Mouse (Mus musculus): Measurements from ENCODE around the gene Rrn3. TPM values are rescaled to one million over a fixed set of nuclear protein-coding genes. Genes with fewer than 3 reads are reported as not detected.
"Not testable (repeated sequence)": the region's sequence is repeated elsewhere in the genome, so short reads cannot be mapped to it uniquely, and the experiment has no call there.

Gene Rrn3
- 32.2 and 49.1 TPM in 2 replicates for polyA plus RNA-seq (2012; rRNA removed)

GRCm38 (mm10) chr16:13780353-13781036 is at the start of gene Rrn3:
Rrn3 (plus strand) TSS chr16:13780708.
- peak; percentile 97 for DNase-seq (ENCODE audit: low read depth)
- TF ChIP-seq POLR2A (IDR thresholded peaks at IDR 0.05; ENCODE audit: borderline replicate concordance, extremely low read depth, insufficient read depth, insufficient read length, poor library complexity, severe bottlenecking) (peak; percentile 90), CTCF (IDR thresholded peaks at IDR 0.05; ENCODE audit: borderline replicate concordance, extremely low read depth, insufficient read depth, insufficient read length) (no peak)

- no peak for TF ChIP-seq CTCF (IDR thresholded peaks at IDR 0.05; ENCODE audit: borderline replicate concordance, extremely low read depth, insufficient read depth, insufficient read length)
- no peak for TF ChIP-seq POLR2A (IDR thresholded peaks at IDR 0.05; ENCODE audit: borderline replicate concordance, extremely low read depth, insufficient read depth, insufficient read length, poor library complexity, severe bottlenecking)
- no peak for DNase-seq (ENCODE audit: low read depth)
These were observed 47.7 kb upstream of the Rrn3 start for GRCm38 (mm10) chr16:13732786-13733185.

GRCm38 (mm10) chr16:13733518-13734137 is 46.9 kb upstream of the Rrn3 start:
- peak; percentile 80 for DNase-seq (ENCODE audit: low read depth)
- TF ChIP-seq POLR2A (IDR thresholded peaks at IDR 0.05; ENCODE audit: borderline replicate concordance, extremely low read depth, insufficient read depth, insufficient read length, poor library complexity, severe bottlenecking) = no peak
- TF ChIP-seq CTCF (IDR thresholded peaks at IDR 0.05; ENCODE audit: borderline replicate concordance, extremely low read depth, insufficient read depth, insufficient read length) = peak; percentile 91

- no peak for DNase-seq (ENCODE audit: low read depth)
These were observed 44.5 kb upstream of the Rrn3 start for GRCm38 (mm10) chr16:13735977-13736376.

GRCm38 (mm10) chr16:13739044-13739443 is 41.5 kb upstream of the Rrn3 start:
- DNase-seq (ENCODE audit: low read depth) = not testable (repeated sequence)

More at GRCm38 (mm10) chr16:13735977-13736376, 44.5 kb upstream of the Rrn3 start:
- TF ChIP-seq POLR2A (IDR thresholded peaks at IDR 0.05; ENCODE audit: borderline replicate concordance, extremely low read depth, insufficient read depth, insufficient read length, poor library complexity, severe bottlenecking) = no peak
- TF ChIP-seq CTCF (IDR thresholded peaks at IDR 0.05; ENCODE audit: borderline replicate concordance, extremely low read depth, insufficient read depth, insufficient read length) = no peak

- no peak for TF ChIP-seq POLR2A (IDR thresholded peaks at IDR 0.05; ENCODE audit: borderline replicate concordance, extremely low read depth, insufficient read depth, insufficient read length, poor library complexity, severe bottlenecking)
- no peak for DNase-seq (ENCODE audit: low read depth)
These were observed 39.7 kb upstream of the Rrn3 start for GRCm38 (mm10) chr16:13740844-13741243.

- TF ChIP-seq CTCF (IDR thresholded peaks at IDR 0.05; ENCODE audit: borderline replicate concordance, extremely low read depth, insufficient read depth, insufficient read length) = no peak
- no peak for TF ChIP-seq POLR2A (IDR thresholded peaks at IDR 0.05; ENCODE audit: borderline replicate concordance, extremely low read depth, insufficient read depth, insufficient read length, poor library complexity, severe bottlenecking)
These were observed 32.8 kb upstream of the Rrn3 start for GRCm38 (mm10) chr16:13747708-13748107.

GRCm38 (mm10) chr16:13748124-13748523 is 32.4 kb upstream of the Rrn3 start:
- TF ChIP-seq POLR2A (IDR thresholded peaks at IDR 0.05; ENCODE audit: borderline replicate concordance, extremely low read depth, insufficient read depth, insufficient read length, poor library complexity, severe bottlenecking) (no peak), CTCF (IDR thresholded peaks at IDR 0.05; ENCODE audit: borderline replicate concordance, extremely low read depth, insufficient read depth, insufficient read length) (no peak)
- no peak for DNase-seq (ENCODE audit: low read depth)

More at GRCm38 (mm10) chr16:13747708-13748107, 32.8 kb upstream of the Rrn3 start:
- no peak for DNase-seq (ENCODE audit: low read depth)

- not testable (repeated sequence) for DNase-seq (ENCODE audit: low read depth)
These were observed 31.7 kb upstream of the Rrn3 start for GRCm38 (mm10) chr16:13748813-13749212.

GRCm38 (mm10) chr16:13749306-13749705 is 31.2 kb upstream of the Rrn3 start:
- TF ChIP-seq CTCF (IDR thresholded peaks at IDR 0.05; ENCODE audit: borderline replicate concordance, extremely low read depth, insufficient read depth, insufficient read length) (no peak), POLR2A (IDR thresholded peaks at IDR 0.05; ENCODE audit: borderline replicate concordance, extremely low read depth, insufficient read depth, insufficient read length, poor library complexity, severe bottlenecking) (no peak)
- DNase-seq (ENCODE audit: low read depth) = no peak

GRCm38 (mm10) chr16:13749981-13750380 is 30.5 kb upstream of the Rrn3 start:
- TF ChIP-seq CTCF (IDR thresholded peaks at IDR 0.05; ENCODE audit: borderline replicate concordance, extremely low read depth, insufficient read depth, insufficient read length) = no peak
- no peak for TF ChIP-seq POLR2A (IDR thresholded peaks at IDR 0.05; ENCODE audit: borderline replicate concordance, extremely low read depth, insufficient read depth, insufficient read length, poor library complexity, severe bottlenecking)

GRCm38 (mm10) chr16:13750626-13751025 is 29.9 kb upstream of the Rrn3 start:
- TF ChIP-seq POLR2A (IDR thresholded peaks at IDR 0.05; ENCODE audit: borderline replicate concordance, extremely low read depth, insufficient read depth, insufficient read length, poor library complexity, severe bottlenecking) = no peak
- no peak for TF ChIP-seq CTCF (IDR thresholded peaks at IDR 0.05; ENCODE audit: borderline replicate concordance, extremely low read depth, insufficient read depth, insufficient read length)
- no peak for DNase-seq (ENCODE audit: low read depth)

More at GRCm38 (mm10) chr16:13749981-13750380, 30.5 kb upstream of the Rrn3 start:
- no peak for DNase-seq (ENCODE audit: low read depth)

Measured in brain, embryonic 14.5 days (tissue).